Mouse (Mus musculus) erythroblast, embryonic 14.5 days (primary cell): ENCODE data around the gene Elk4.

ENCODE experiments used
- GATA1 ChIP-seq: IDR thresholded peaks from 2 replicates; pipeline ENCODE4 v1.6.1; 2012; ENCODE audit warnings: low read length, inconsistent platforms, mixed read lengths
- TAL1 ChIP-seq: IDR thresholded peaks from 3 replicates; pipeline ENCODE4 v1.6.1; 2012; ENCODE audit warnings: low read length, inconsistent platforms, mixed read lengths

GRCm38 (mm10) chr1:132051746-132052145 lies 44.3 kb downstream of the Elk4 start:
- TF ChIP-seq TAL1, result no peak
- no peak for TF ChIP-seq GATA1
